In the genomic region with DNA sequence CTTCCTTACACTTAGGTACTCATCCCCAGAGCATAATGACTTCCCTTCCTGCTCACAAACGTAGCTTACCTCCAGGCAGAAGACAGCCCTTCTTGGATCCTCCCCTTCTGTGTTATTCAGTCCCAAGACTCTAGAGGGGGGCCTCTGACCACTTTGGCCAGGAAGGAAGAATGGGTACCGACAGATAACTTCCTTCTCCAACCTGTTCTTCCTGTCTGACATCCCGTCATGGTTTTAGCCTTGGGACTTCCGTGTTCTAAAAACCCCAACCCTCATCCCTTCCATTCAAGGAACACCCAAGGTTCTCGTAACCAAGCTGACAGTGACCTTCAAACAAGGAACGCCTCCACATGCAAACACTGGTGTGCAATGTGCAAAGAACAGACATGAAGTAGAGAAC, we compare ENCODE assay signal across 8 mouse cellular contexts. TPM values are rescaled to one million over a fixed set of nuclear protein-coding genes. Genes with fewer than 3 reads are reported as not detected.
DNase-seq lines count a peak whose midpoint lies in the region; ATAC-seq lines count a peak whose summit lies in the region.

Gene Nlrx1 (minus strand): TSS at position 168 of the 400 bp plus-strand sequence.

- peak within 1 kb of the TSS; percentile 60 for H3K4me3 ChIP-seq in intestine, embryonic 16.5 days (ENCODE audit: low read length)
- peak within 1 kb of the TSS; percentile 90 for H3K4me3 ChIP-seq in megakaryocyte, embryonic 14.5 days (replicated peaks)

- peaks cover 12% of the 10 kb centered on the region for H3K4me1 ChIP-seq in intestine, embryonic 16.5 days (ENCODE audit: control insufficient read depth, insufficient read depth, low read length)
- peaks cover 71% of the 10 kb centered on the region for H3K4me1 ChIP-seq in megakaryocyte, embryonic 14.5 days

- H3K9me3 ChIP-seq in intestine, embryonic 16.5 days (ENCODE audit: control insufficient read depth, low read length), result no peaks in the 10 kb centered on the region
- no peaks in the 10 kb centered on the region for H3K9me3 ChIP-seq in megakaryocyte, embryonic 14.5 days

- H3K36me3 ChIP-seq in intestine, embryonic 16.5 days (ENCODE audit: control insufficient read depth, insufficient read depth, low read length), result no peaks in the 10 kb centered on the region
- H3K36me3 ChIP-seq in megakaryocyte, embryonic 14.5 days (replicated peaks; ENCODE audit: low read length), result peaks cover 18% of the 10 kb centered on the region

- WGBS in intestine, embryonic 16.5 days, result 61% methylated on average over 6 of the region's 6 CpGs

- peak within 1 kb of the TSS; percentile 99 for H3K9ac ChIP-seq in intestine, embryonic 16.5 days (ENCODE audit: low read depth, low read length)

- peak within 1 kb of the TSS; percentile 93 for H3K4me2 ChIP-seq in intestine, embryonic 16.5 days (ENCODE audit: low read depth, low read length)

- H3K27ac ChIP-seq in intestine, embryonic 16.5 days (ENCODE audit: low read length), result peak within 1 kb of the TSS; percentile 90

- ATAC-seq in intestine, embryonic 16.5 days, result peak; percentile 43; the same call in 1 of the 2 replicates
- ATAC-seq in frontal cortex, adult (ENCODE audit: low TSS enrichment), result no peak

- no peak for DNase-seq in layer of hippocampus, postnatal 10 days (ENCODE audit: low spot score in 2 of 2)
- DNase-seq in layer of hippocampus, postnatal 14 days (ENCODE audit: low spot score in 2 of 2), result no peak
- DNase-seq in c-Kit-positive CD71-positive TER-119-negative erythroid progenitor cells, embryonic 14.5 days (ENCODE audit: low read depth), result peak; percentile 53
- peak; percentile 66 for DNase-seq in gonadal fat pad, adult 2 months (ENCODE audit: low read depth)
- no peak for DNase-seq in cerebellum, adult 18-20 months

- no peaks in the 10 kb centered on the region for H3K27me3 ChIP-seq in intestine, embryonic 16.5 days (replicated peaks; ENCODE audit: control insufficient read depth, insufficient read depth, low read length)
- H3K27me3 ChIP-seq in megakaryocyte, embryonic 14.5 days (replicated peaks), result peaks cover 26% of the 10 kb centered on the region

RNA-seq across cellular contexts. Expression of gene Nlrx1, which starts in this region (rescaled TPM):
- 10 to 100 TPM; 11.5 to 11.6 TPM for total RNA-seq in layer of hippocampus, postnatal 10 days (2021)
- total RNA-seq in layer of hippocampus, postnatal 14 days (2021), result 10 to 100 TPM in 1 of 2 experiments, 1 to 10 TPM in 1; 10.0 to 12.2 TPM
- 22.9 and 28.3 TPM in 2 replicates for polyA plus RNA-seq in gonadal fat pad, adult 2 months (2012; rRNA removed)
- 5.4 and 5.5 TPM in 2 replicates for polyA plus RNA-seq in intestine, embryonic 16.5 days (2015; fragmentation: Nextera tagmentation; extraction: Ambion mirVana)
- 5.5 and 12.5 TPM in 2 replicates for polyA plus RNA-seq in megakaryocyte, embryonic 14.5 days (2012; ENCODE audit: insufficient read depth, low replicate concordance)

Comparison
In these comparisons a context has a peak if more than half of its experiments do, and no peak if none do; other contexts are left out.
1. DNase-seq: peak in c-Kit-positive CD71-positive TER-119-negative erythroid progenitor cells, embryonic 14.5 days (single experiment) and gonadal fat pad, adult 2 months (single experiment); none in layer of hippocampus, postnatal 10 days (0 of 2), layer of hippocampus, postnatal 14 days (0 of 2) and cerebellum, adult 18-20 months (0 of 2).